Mouse (Mus musculus) adrenal gland, postnatal 36 days (tissue): Measurements from ENCODE around the gene Fam53b. TPM values are rescaled to one million over a fixed set of nuclear protein-coding genes. Genes with fewer than 3 reads are reported as not detected.

Experiments used
- DNase-seq, 2 experiments: peaks; one replicate each; pipeline ENCODE4 v3.0.0; 2021; ENCODE audit warnings: mixed read lengths in 1 of 2
- total RNA-seq, 2 experiments: library from RNA; stranded (reverse); gene quantifications; 2 replicates each; pipeline ENCODE4 v1.2.3; 2021

Fam53b gene
- total RNA-seq, 2 experiments from 2014 or later: 65.9 to 94.9 TPM

DNA sequence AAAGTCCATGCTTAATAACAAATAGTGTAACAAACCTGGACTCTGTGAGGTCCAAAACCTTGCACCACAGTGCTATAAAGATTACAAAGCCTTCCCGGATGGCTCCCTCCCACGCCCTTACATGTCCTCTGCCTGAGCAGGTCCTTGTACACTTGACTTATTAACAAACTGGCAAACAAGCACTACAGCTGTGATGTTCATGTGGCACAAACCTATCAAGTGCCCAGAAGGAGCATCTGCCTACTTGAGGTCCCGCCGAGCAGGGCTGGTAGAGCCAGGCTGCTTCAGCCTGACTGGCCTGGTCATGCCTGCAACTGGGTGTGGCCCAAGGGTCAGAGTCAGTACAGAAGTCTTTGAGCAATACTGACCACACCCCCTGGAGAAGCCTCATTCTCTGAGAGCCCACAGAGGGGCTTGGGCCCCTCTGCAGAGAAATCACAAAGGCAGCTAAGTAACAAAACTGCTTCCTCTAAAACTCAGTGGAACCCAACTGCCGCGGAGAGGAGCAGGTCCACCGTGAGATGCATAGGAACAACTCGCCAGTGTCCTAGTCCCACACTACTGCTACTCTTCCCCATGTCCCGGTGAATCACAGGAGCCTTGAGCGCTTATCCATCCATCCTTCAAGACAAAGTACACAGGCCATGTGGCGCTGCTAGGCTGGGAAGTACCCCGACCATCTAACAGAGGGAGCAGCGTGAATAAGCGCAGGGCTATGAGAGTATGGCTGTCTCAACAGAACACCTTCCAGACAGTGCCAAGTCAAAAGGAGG, 23.1 kb downstream of the Fam53b start:
- DNase-seq: no peak

- peak; percentile 74 to 75 for DNase-seq
These were observed 24.9 kb downstream of the Fam53b start for GRCm38 (mm10) chr7:132788826-132789225.

- DNase-seq: no peak
These were observed 26.0 kb downstream of the Fam53b start for GRCm38 (mm10) chr7:132787496-132788190.

DNA sequence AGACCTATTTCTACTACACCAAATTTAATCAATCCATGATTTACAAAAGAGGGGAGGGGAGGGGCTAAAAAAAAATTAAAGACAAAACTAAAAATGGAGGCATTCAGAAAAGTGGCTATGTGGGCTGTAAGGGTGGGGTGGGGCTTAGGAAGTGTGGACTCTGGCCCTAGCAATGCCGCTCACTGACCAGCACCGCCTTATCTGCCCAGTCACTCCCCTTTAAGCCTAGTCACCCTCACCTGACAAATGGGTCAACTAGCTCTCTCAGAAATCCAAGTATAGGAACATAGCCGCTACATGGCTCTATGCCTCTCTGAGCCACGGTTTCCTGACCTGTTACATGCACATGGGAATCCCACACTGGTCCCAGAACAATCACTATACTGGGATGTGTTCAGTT, 26.7 kb downstream of the Fam53b start:
- no peak for DNase-seq

- DNase-seq: no peak
These were observed 27.2 kb downstream of the Fam53b start for GRCm38 (mm10) chr7:132786522-132786921.

GRCm38 (mm10) chr7:132786011-132786410, 27.7 kb downstream of the Fam53b start:
- no peak for DNase-seq

DNA sequence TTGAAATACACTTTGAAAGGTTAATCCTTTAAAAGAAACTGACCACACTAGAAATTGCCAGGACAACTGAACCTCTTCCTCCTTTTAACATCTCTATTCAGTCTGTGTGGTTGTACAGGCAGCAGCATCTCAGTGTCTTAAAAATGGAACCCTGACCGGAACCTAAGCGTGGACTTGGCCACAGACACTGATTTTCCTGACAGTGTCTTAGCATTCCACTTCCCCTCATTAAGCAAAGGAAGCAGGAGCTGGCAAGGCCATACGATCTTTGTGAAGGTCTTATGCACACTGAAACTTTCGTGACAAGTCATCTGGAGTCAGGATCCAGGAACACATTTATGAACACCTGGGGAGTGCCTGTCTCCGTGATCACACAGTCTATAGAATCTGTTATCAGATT, 29.6 kb downstream of the Fam53b start:
- no peak for DNase-seq

DNA sequence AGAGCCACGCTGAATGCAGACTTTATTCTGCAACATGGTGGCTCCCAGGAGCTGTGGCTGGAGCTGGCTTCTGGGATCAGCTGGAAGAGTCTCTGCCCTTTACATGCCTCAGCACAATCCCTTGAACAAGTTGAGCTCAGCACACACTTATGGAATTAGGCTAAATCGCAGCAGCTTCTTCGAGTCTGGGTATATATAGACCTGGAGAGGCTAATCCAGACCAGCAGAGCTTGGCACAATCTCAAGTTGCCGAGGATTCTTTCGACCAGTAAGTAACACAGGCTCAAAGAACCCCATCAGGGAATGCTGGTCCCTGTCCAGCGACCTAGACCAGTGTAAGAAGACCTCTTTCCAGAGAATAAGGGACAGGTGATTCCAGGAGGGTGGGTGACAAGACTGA, 31.8 kb downstream of the Fam53b start:
- DNase-seq: no peak

GRCm38 (mm10) chr7:132781130-132781814, 32.4 kb downstream of the Fam53b start:
- DNase-seq: no peak

GRCm38 (mm10) chr7:132780611-132781010, 33.1 kb downstream of the Fam53b start:
- DNase-seq: no peak

DNA sequence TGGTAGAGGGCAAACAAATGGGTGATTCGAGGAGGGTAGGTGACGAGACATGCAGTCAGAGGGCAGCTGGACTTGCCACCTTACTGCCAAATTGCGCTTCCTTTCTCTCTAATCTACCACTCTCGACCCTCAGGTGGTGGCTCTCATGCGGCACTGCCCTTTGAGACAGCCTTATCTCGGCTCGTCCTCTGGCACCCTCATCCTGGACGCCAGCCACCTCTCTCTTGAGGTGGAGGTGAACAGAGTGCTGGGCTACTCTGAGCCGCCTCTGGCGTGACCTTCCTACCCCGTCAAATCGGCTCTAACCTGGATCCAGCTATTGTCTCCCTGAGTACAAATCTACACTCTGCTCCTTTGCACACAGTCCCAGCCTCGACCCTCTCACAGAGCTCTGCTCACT, 35.1 kb downstream of the Fam53b start:
- no peak for DNase-seq

DNA sequence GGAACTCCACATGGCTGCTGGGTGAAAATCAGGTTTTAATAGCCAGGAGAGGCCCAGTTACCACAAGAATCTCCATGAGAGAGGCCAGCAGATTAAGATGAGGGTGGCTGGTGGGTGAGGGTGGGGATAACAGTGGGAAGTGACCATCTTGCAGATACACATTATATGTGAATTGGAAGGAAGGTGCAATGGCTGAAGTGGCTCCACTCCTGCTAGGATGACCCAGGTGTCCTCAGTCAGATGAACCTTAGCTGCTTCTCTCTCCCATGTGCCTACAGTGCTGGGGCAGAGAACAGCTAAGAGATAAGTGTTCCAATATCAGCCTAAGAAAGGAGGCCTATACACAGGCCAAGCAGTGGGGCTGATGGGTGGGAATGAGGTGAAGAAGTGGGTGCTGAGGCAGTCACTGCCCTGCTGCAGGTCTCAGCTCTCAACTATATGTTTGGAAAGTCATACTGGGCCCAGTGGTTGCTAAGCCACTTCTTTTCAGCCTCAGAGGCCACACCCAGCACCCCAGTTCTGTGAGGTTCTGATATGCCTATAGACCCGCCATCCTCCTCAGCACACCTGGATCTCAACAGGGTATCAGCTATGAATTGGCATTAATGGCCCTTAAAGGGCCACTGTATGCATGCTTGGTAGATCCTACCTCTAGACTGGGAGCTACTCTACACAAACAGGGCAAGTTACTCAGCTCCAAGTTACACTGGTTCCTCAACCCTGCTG, 35.8 kb downstream of the Fam53b start:
- no peak for DNase-seq

- no peak for DNase-seq
These were observed 36.6 kb downstream of the Fam53b start for GRCm38 (mm10) chr7:132777117-132777516.

- peak; percentile 85 to 87 for DNase-seq
These were observed 37.2 kb downstream of the Fam53b start for GRCm38 (mm10) chr7:132776338-132777111.

GRCm38 (mm10) chr7:132775922-132776321, 37.8 kb downstream of the Fam53b start:
- DNase-seq: no peak

- DNase-seq: peak; percentile 88
These were observed 38.4 kb downstream of the Fam53b start for GRCm38 (mm10) chr7:132775333-132775732.

DNA sequence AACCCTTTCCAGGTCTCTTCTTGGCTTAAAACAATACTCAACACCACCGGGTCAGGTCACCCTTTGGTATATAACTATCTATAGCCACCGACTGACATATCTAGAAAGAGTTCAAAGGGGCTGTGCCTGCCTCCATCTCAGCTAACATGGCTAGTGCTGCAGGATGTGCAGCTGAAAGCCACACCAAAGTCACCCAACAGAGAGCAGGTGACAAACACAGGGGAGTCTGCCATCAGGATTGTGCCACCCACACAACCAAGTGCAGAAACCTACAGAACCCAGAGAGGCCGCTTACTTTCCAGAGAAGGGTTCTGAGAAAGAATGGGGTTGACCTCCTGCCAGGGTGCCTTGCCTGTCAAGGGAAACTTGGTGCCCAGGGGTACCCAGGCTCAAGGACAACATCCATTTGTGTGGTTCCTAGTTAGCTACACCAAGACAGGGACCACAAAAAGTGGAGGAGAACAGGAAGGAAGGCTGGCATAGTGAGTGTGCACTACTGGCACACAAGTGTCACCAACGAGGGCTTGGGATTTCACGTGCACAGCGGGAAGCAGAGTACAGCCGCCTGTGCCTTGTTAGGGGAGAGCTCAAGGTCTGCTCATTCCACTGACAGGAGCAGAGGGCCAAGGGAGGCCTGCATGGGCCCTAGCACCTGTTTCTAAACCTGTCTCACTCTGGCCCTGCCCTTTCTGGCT, 40.5 kb downstream of the Fam53b start:
- no peak for DNase-seq

GRCm38 (mm10) chr7:132772440-132772839, 41.2 kb downstream of the Fam53b start:
- no peak for DNase-seq

DNA sequence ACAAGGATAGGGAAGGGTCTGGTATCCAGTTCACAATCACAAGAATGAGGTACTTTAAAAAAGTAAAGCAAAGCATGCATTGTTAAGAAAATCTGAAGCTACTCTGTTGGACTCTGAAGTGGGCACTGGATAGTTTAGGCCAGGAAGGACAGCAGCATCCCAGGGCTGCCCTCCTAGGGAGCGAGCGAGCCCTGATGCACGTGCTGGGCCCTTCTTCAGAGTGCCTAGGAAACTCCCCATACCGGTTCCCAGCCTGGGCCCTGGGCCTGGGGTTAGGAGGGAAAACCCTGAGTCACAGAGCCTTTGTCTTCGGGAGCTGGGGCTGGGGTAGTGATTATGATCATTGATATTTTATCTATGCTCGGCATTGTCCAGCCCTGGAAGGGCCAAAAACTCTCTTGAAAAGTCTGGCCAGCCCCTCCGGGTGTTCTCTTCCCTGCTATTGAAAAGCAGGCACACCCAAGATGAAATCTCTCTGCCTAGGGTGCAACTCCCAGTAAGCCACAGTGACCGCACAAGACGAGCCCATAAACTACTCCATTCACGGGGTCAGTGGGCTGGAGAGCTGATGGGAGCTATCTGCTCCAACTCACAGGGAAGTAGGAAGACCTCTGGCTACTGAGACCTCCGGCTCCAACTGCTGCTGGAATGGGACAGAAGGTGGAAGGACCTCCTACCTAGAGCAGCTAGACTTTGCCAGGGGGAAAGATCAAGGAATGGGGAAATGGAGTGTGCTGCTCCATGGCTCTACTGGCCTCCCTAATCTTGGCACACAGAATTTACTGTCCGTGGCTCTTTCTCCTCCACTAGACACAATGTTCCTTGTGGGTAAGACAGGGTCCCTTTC, 45.0 kb downstream of the Fam53b start:
- no peak for DNase-seq

GRCm38 (mm10) chr7:132767999-132768370, 45.7 kb downstream of the Fam53b start:
- no peak for DNase-seq
